Mouse (Mus musculus) cerebellum, adult 2 months (tissue): ENCODE results near the gene Med18. TPM values are rescaled to one million over a fixed set of nuclear protein-coding genes. Genes with fewer than 3 reads are reported as not detected.
"Not testable (repeated sequence)": the region's sequence is repeated elsewhere in the genome, so short reads cannot be mapped to it uniquely, and the experiment has no call there.

Experiments
- DNase-seq, 2 experiments: peaks; one replicate each; pipeline ENCODE4 v3.0.0; 2021
- H3K27ac ChIP-seq: fragments of 200-500 bp; 2 replicates; pipeline ENCODE4 v1.5.1; 2012; ENCODE audit warnings: low read length, control low read depth, inconsistent platforms; ENCODE audit not compliant: insufficient read depth
- H3K27me3 ChIP-seq: fragments of 200-500 bp; 2 replicates; pipeline ENCODE4 v1.6.1; 2012; ENCODE audit warnings: inconsistent platforms, mild to moderate bottlenecking, low read length, moderate library complexity; ENCODE audit not compliant: control insufficient read depth, insufficient read depth
- H3K4me1 ChIP-seq: fragments of 200-500 bp; 2 replicates; pipeline ENCODE4 v1.6.1; 2011; ENCODE audit warnings: low read length; ENCODE audit not compliant: control insufficient read depth, insufficient read depth
- H3K4me3 ChIP-seq: fragments of 200-500 bp; replicated peaks from 2 replicates; pipeline ENCODE3; 2011; ENCODE audit warnings: mild to moderate bottlenecking, low read depth, low read length, control low read depth; ENCODE audit not compliant: insufficient read depth
- CTCF ChIP-seq: fragments of 200-500 bp; IDR thresholded peaks from 2 replicates; pipeline ENCODE4 v1.5.1; 2011; ENCODE audit warnings: low read depth, mild to moderate bottlenecking, control low read depth, low read length, moderate library complexity, borderline replicate concordance; ENCODE audit not compliant: insufficient read depth
- POLR2A ChIP-seq: fragments of 200-500 bp; IDR thresholded peaks from 2 replicates; pipeline ENCODE4 v1.6.1; 2011; ENCODE audit warnings: low read length, control low read depth, borderline replicate concordance; ENCODE audit not compliant: insufficient read depth
- WGBS: fragments of 180-500 bp; shearing (Covaris S2); methylation state at CpG from one replicate; pipeline ENCODE4 v1.1.7; 2018; 5-methylcytosine and 5-hydroxymethylcytosine counted together
- polyA plus RNA-seq: library from polyadenylated mRNA; depleted of rRNA; stranded (reverse); fragments of >200 nt; gene quantifications from 2 replicates; pipeline ENCODE4 v1.2.3, GENCODE M21; 2012

Gene Med18
- polyA plus RNA-seq, 1 experiment: 5.5 TPM

DNA sequence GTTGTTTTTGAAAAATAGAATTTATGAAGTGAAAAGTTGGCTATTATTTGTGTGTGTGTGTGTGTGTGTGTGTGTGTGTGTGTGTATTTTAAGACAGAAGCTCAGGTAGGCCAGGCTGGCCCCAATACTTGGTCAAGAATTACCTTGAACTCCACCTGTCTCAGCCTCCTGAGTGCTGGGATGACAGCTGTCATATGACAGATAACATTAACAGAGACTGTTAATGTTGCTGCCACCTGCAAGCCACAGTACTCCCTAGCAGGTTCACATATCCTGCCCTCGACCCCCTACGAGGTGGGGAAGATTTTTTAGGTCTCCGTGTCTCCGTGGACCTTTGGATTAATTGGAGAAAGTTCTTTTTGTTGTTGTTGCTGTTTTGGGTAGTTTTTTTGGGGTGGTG lies 36.2 kb downstream of the Med18 start:
- no peaks in the 10 kb centered on the region for H3K27me3 ChIP-seq
- H3K4me3 ChIP-seq: no peak overlapping the region
- H3K27ac ChIP-seq: no peak overlapping the region
- no peak for DNase-seq
- TF ChIP-seq CTCF: no peak
- no peak for TF ChIP-seq POLR2A
- WGBS: 66% methylated on average over 4 of the region's 4 CpGs
- H3K4me1 ChIP-seq: no peaks in the 10 kb centered on the region

GRCm38 (mm10) chr4:132426021-132426420 lies 37.7 kb downstream of the Med18 start:
- no peaks in the 10 kb centered on the region for H3K27me3 ChIP-seq
- TF ChIP-seq CTCF: no peak
- no peak for TF ChIP-seq POLR2A

DNA sequence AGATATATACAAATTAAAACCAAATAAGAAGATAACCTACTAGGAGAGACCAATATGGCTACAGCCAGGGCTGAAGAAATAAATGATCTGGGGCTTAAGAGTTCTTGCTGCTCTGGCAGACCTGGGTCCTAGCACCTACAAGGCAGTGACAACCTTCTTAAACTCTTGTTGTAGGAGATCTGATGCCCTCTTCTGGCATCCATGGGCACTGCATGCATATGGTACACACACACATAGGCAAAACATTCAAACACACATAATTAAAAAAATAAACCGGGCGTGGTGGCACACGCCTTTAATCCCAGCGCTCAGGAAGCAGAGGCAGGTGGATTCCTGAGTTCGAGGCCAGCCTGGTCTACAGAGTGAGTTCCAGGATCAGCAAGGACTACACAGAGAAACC lies 39.0 kb downstream of the Med18 start:
- no peaks in the 10 kb centered on the region for H3K4me1 ChIP-seq

More at GRCm38 (mm10) chr4:132426021-132426420, 37.7 kb downstream of the Med18 start:
- Histone ChIP-seq H3K4me3 (no peak overlapping the region), H3K4me1 (no peaks in the 10 kb centered on the region), H3K27ac (no peak overlapping the region)
- DNase-seq: no peak
- 52% methylated on average over 2 of the region's 2 CpGs for WGBS

GRCm38 (mm10) chr4:132421923-132422782 lies 41.6 kb downstream of the Med18 start, which contains the start of gene Phactr4:
Phactr4 (minus strand) TSS chr4:132422489.
- H3K27ac ChIP-seq: peak within 1 kb of the TSS; percentile 58; the same call in 1 of the 2 replicates
- peak; percentile 94 to 95 for DNase-seq
- TF ChIP-seq CTCF: no peak
- TF ChIP-seq POLR2A: peak; percentile 86
- H3K27me3 ChIP-seq: no peaks in the 10 kb centered on the region
- WGBS: under 1% methylated on average over 59 of the region's 73 CpGs
- no peaks in the 10 kb centered on the region for H3K4me1 ChIP-seq
- peak within 1 kb of the TSS; percentile 71 for H3K4me3 ChIP-seq

More for the DNA sequence above, 39.0 kb downstream of the Med18 start:
- Histone ChIP-seq H3K27me3 (no peaks in the 10 kb centered on the region), H3K27ac (no peak overlapping the region), H3K4me3 (no peak overlapping the region)
- no peak for DNase-seq
- no peak for TF ChIP-seq POLR2A
- TF ChIP-seq CTCF: no peak
- WGBS: 92% methylated on average over 5 of the region's 5 CpGs

DNA sequence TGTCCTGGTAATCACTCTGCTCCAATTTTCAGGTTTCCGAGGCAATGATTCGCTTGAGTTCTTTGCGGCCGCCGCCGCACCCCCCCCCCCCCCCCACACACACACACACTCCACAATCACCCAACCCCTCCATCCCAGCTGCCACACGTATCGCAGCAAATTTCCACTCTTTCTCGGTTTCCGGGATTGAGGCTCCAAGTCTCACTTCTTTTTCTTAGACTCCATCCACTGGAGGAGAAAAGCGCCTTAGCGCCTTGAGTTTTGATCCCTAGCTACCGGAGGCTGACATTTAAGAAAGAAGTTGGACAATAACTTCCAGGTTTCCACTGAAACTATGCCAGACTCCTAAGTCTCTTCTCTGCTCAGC lies 42.2 kb downstream of the Med18 start:
- no peak for TF ChIP-seq CTCF
- no peak for TF ChIP-seq POLR2A
- Histone ChIP-seq H3K4me3 (peak overlapping the region; percentile 71), H3K27me3 (no peaks in the 10 kb centered on the region), H3K4me1 (no peaks in the 10 kb centered on the region), H3K27ac (peak overlapping the region; percentile 58; the same call in 1 of the 2 replicates)
- WGBS: under 1% methylated on average over 13 of the region's 13 CpGs
- no peak for DNase-seq

DNA sequence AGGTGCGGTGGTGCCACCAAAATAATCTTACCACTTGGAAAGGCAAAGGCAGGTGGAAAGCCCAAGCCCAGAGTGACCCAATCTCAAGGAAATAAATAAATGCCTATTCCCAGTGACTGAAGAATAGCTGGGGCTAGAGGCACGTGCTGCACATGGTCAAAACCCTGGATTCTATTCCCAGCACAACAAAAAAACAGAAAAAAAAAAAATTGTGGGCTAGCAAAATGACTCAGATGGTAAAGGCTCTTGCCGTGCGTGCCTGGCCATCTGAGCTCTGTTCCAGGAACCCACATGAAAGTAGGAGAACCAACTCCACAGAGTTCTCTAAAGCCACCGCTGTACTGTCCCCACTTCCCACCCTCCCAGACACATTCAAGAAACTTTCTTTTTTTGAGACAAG lies 43.2 kb downstream of the Med18 start:
- Histone ChIP-seq H3K4me1 (no peaks in the 10 kb centered on the region), H3K27ac (no peak overlapping the region), H3K4me3 (no peak overlapping the region), H3K27me3 (no peaks in the 10 kb centered on the region)
- 80% methylated on average over 5 of the region's 5 CpGs for WGBS
- TF ChIP-seq POLR2A: no peak
- TF ChIP-seq CTCF: no peak
- no peak for DNase-seq

DNA sequence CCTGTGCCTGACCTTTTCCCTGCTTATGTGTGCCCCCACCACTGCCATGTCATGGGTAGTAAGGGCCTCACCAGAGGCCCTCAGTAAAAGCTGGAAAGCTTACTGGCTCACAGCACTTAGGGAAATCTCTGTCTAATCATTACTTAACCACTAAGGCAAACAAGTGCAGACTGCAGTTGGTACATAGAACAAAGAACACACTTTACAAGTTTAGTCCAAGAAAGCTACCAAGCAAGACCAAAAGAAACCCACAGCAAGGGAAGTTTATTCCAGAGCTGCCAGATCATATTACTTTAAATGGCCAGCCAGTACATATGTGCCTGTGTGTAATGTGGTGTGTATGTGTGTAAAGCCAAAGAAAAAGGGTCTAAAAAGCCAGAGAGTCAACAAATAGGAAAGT lies 47.8 kb downstream of the Med18 start:
- no peak overlapping the region for H3K27ac ChIP-seq
- no peak for DNase-seq
- no peaks in the 10 kb centered on the region for H3K4me1 ChIP-seq
- H3K27me3 ChIP-seq: no peaks in the 10 kb centered on the region
- H3K4me3 ChIP-seq: no peak overlapping the region
- no peak for TF ChIP-seq CTCF
- no peak for TF ChIP-seq POLR2A

DNA sequence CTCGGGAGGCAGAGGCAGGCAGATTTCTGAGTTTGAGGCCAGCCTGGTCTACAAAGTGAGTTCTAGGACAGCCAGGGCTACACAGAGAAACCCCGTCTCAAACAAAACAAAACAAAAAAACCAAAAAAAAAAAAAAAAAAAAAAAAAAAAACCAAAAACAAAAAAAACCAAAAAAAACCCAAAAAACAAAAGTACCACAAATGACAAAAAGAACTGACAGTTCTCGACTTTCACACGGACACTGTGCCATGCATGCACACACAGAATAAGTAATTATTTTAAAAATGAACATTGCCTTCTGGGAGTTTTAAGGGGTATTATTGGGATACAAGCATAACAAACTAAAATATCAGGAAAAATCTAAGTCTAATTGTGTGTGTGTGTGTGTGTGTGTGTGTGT lies 50.5 kb downstream of the Med18 start:
- H3K4me1 ChIP-seq, H3K4me3 ChIP-seq: not testable (repeated sequence)
- 94% methylated on average over 4 of the region's 4 CpGs for WGBS

More for the DNA sequence above, 50.5 kb downstream of the Med18 start:
- not testable (repeated sequence) for DNase-seq, H3K27ac ChIP-seq, H3K27me3 ChIP-seq
